Mouse (Mus musculus) ES-Bruce4 (cell line): ENCODE measurements around the gene Tmem132b.

ENCODE experiments used
- CTCF ChIP-seq: IDR thresholded peaks from one replicate; pipeline ENCODE4 v1.8.1; 2011; ENCODE audit warnings: low read depth, low read length
- POLR2A ChIP-seq: IDR thresholded peaks from one replicate; pipeline ENCODE4 v1.8.1; 2011; ENCODE audit warnings: low read length; ENCODE audit not compliant: insufficient read depth

DNA sequence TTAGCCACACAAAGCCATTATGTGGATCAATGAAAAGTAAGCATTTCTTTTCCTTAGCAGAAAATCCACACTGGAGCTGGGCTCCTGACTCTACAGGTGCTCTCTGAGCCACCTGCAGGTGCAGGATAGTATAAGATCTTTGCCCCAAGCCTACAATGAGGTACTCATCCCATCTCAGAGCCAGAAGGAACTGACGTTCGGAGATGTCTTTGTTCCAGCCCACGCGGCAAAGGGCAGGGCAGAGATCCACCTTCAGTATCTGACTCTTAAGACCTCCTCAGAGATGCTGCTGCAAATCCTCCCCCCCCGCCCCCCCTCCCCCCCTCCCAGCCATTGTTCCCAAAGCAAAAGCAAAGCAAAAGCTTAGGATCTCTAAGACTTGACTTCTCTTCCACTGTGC lies 268.0 kb downstream of the Tmem132b start:
- TF ChIP-seq CTCF (no peak), POLR2A (no peak)
